Mouse (Mus musculus): ENCODE measurements around the gene Acta2. TPM values are rescaled to one million over a fixed set of nuclear protein-coding genes. Genes with fewer than 3 reads are reported as not detected.
"Not testable (repeated sequence)": the region's sequence is repeated elsewhere in the genome, so short reads cannot be mapped to it uniquely, and the experiment has no call there.

Gene Acta2
- polyA plus RNA-seq, 1 experiment from 2014 or later: 1,121 TPM

GRCm38 (mm10) chr19:34217761-34218160 is 37.6 kb downstream of the Acta2 start:
- Histone ChIP-seq H3K4me3 (no peak overlapping the region), H3K4me1 (replicated peaks) (no peaks in the 10 kb centered on the region; the same call in 1 of the 2 replicates), H3K27me3 (no peaks in the 10 kb centered on the region), H3K9me3 (replicated peaks) (no peaks in the 10 kb centered on the region), H3K4me2 (no peak overlapping the region), H3K9ac (no peak overlapping the region), H3K27ac (no peak overlapping the region), H3K36me3 (no peaks in the 10 kb centered on the region)
- ATAC-seq (replicated peaks; ENCODE audit: insufficient number of reproducible peaks, insufficient read depth, low FRiP score, low read depth): no peak
- 60% methylated on average over 3 of the region's 3 CpGs for WGBS

DNA sequence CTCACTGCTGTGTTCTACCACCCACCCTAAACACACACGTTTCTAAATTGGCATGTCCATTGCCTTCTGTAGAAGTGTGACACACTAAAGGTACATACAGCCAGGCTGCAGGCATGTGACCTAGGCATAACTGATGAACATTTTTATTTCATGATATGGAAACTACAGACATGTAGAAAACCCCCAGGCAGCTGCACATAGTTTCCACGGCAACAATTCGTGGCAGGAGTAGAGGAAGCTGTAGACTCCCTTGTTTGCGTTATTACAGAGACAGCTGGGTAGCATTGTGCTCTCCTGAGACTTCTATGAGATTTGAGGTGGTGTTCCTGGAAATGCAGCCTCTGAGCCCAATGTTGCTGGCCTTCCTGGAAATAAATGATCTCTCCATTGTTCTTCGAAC is 38.4 kb downstream of the Acta2 start:
- no peak overlapping the region for H3K4me3 ChIP-seq
- H3K27ac ChIP-seq: no peak overlapping the region
- ATAC-seq (replicated peaks; ENCODE audit: insufficient number of reproducible peaks, insufficient read depth, low FRiP score, low read depth): no peak
- no peaks in the 10 kb centered on the region; the same call in 1 of the 2 replicates for H3K4me1 ChIP-seq (replicated peaks)
- no peaks in the 10 kb centered on the region for H3K36me3 ChIP-seq
- no peaks in the 10 kb centered on the region for H3K9me3 ChIP-seq (replicated peaks)
- no peak overlapping the region for H3K9ac ChIP-seq
- no peaks in the 10 kb centered on the region for H3K27me3 ChIP-seq
- 66% methylated on average over 5 of the region's 5 CpGs for WGBS
- no peak overlapping the region for H3K4me2 ChIP-seq

DNA sequence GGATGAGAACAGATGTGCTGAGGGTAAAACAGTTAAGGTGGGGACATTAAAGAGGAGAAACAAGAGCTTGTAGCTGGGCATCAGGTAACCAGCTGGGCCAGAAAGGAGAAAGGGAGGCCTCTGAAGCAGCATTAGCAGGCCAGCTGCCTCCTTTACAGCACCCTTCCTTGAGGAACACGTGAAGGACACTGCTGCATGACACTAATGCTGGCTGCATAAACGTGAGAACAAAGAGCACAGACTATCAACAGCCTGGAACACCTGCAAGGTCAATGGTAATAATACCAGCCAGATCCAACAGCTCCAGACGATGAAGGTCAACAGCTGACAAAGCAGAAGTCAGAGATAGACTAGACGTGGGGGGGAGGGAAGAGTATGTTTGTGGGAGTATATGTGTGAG is 41.3 kb downstream of the Acta2 start:
- Histone ChIP-seq H3K4me1 (replicated peaks) (no peaks in the 10 kb centered on the region; the same call in 1 of the 2 replicates), H3K4me2 (no peak overlapping the region), H3K27ac (no peak overlapping the region), H3K4me3 (no peak overlapping the region), H3K9me3 (replicated peaks) (no peaks in the 10 kb centered on the region), H3K9ac (no peak overlapping the region), H3K27me3 (no peaks in the 10 kb centered on the region), H3K36me3 (no peaks in the 10 kb centered on the region)
- no peak for ATAC-seq (replicated peaks; ENCODE audit: insufficient number of reproducible peaks, insufficient read depth, low FRiP score, low read depth)
- 40% methylated on average over 4 of the region's 4 CpGs for WGBS

DNA sequence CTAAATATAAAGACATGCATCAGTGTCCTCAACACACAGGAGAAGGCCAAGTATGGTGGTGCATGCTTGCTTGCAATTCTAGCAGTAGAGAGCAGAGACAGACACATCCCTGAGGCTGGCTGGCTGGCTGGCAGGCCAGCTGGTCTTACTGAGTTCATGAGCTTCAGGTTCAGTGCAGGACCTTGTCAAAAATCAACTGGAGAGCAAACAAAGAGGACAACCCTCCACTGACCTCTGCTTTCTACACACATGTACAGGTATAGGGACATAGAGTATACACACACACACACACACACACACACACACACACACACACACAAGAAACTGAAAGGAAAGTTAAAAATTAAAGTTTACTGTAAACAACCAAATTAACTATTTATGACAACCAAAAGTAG is 42.1 kb downstream of the Acta2 start:
- Histone ChIP-seq H3K27ac (no peak overlapping the region), H3K4me1 (replicated peaks) (no peaks in the 10 kb centered on the region; the same call in 1 of the 2 replicates), H3K4me2 (no peak overlapping the region), H3K9ac (no peak overlapping the region), H3K36me3 (no peaks in the 10 kb centered on the region), H3K9me3 (replicated peaks) (no peaks in the 10 kb centered on the region), H3K4me3 (no peak overlapping the region), H3K27me3 (no peaks in the 10 kb centered on the region)
- ATAC-seq (replicated peaks; ENCODE audit: insufficient number of reproducible peaks, insufficient read depth, low FRiP score, low read depth): no peak

DNA sequence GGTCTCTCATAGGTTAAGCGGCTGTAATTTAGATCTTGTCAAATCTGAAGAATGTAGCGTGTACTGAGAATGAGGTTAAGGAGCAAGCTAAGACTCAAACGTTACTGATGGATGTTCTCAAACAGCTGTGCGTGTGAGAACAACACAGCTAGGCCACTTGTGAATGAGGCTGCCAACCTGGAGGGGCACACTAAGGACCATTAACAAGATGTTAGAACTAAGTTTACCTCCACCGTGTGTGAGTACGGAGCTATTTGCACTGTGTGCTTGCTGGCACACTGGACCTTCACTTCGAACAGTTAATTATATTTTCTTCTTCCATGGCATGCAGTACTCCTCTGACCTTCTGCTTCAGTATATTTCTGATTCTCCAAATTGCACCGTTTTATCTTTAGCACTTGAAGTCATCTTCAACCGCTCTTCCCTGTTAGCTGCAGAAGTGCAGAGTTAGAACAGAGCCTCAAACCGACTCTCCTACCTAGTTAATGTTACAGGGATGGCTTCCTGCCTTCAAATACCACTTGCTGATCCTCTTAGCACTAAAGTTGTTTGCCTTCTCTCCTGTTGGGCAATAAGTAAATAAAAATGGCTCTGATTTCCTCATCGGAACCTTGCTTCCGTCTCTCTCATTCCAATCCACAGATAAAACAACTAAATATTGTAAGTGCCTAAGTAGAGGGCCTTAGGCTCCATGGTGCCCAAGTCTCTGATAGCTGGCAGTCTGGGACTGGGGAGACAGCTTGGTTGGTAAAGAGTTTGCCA is 42.7 kb downstream of the Acta2 start:
- Histone ChIP-seq H3K4me1 (replicated peaks) (no peaks in the 10 kb centered on the region; the same call in 1 of the 2 replicates), H3K27ac (no peak overlapping the region), H3K9me3 (replicated peaks) (no peaks in the 10 kb centered on the region), H3K9ac (no peak overlapping the region), H3K36me3 (no peaks in the 10 kb centered on the region), H3K4me3 (no peak overlapping the region), H3K27me3 (no peaks in the 10 kb centered on the region), H3K4me2 (no peak overlapping the region)
- ATAC-seq (replicated peaks; ENCODE audit: insufficient number of reproducible peaks, insufficient read depth, low FRiP score, low read depth): no peak
- 75% methylated on average over 12 of the region's 12 CpGs for WGBS

- no peak for ATAC-seq (replicated peaks; ENCODE audit: insufficient number of reproducible peaks, insufficient read depth, low FRiP score, low read depth)
- no peak overlapping the region for H3K4me3 ChIP-seq
- H3K36me3 ChIP-seq: no peaks in the 10 kb centered on the region
- H3K4me2 ChIP-seq: no peak overlapping the region
- no peak overlapping the region for H3K9ac ChIP-seq
- H3K4me1 ChIP-seq (replicated peaks): no peaks in the 10 kb centered on the region; the same call in 1 of the 2 replicates
- H3K9me3 ChIP-seq (replicated peaks): no peaks in the 10 kb centered on the region
- no peak overlapping the region for H3K27ac ChIP-seq
- 62% methylated on average over 2 of the region's 2 CpGs for whole genome bisulfite sequencing
- no peaks in the 10 kb centered on the region for H3K27me3 ChIP-seq
These were observed 44.5 kb downstream of the Acta2 start for GRCm38 (mm10) chr19:34210841-34211240.

GRCm38 (mm10) chr19:34209930-34210581 is 45.3 kb downstream of the Acta2 start:
- no peaks in the 10 kb centered on the region for H3K36me3 ChIP-seq
- no peaks in the 10 kb centered on the region for H3K9me3 ChIP-seq (replicated peaks)
- H3K4me3 ChIP-seq: no peak overlapping the region
- H3K27me3 ChIP-seq: no peaks in the 10 kb centered on the region
- H3K9ac ChIP-seq: no peak overlapping the region
- no peak overlapping the region for H3K27ac ChIP-seq
- ATAC-seq (replicated peaks; ENCODE audit: insufficient number of reproducible peaks, insufficient read depth, low FRiP score, low read depth): no peak
- no peaks in the 10 kb centered on the region; the same call in 1 of the 2 replicates for H3K4me1 ChIP-seq (replicated peaks)
- no peak overlapping the region for H3K4me2 ChIP-seq
- 83% methylated on average over 8 of the region's 8 CpGs for WGBS

DNA sequence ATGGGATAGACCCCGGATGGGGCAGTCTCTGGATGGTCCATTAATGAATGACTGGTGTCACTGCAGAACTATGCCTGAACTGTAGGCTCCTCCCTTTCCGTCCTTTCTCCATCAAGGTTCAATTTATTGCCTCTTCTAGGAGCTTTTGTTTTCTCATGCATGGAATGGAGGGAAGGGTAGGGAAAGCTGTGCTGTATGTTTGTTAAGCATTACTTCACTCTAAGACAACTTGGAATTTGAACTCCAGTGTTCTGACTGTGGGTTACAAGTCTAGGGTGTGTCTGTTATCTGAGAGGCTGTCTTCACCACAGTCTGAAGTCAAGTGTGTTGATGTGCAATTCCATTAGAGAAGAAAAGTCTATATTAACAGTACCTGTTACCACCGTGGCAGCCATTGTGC is 46.4 kb downstream of the Acta2 start:
- no peak overlapping the region for H3K27ac ChIP-seq
- H3K4me3 ChIP-seq: no peak overlapping the region
- 68% methylated on average over 3 of the region's 3 CpGs for WGBS
- H3K4me1 ChIP-seq (replicated peaks): no peaks in the 10 kb centered on the region; the same call in 1 of the 2 replicates
- no peak overlapping the region for H3K4me2 ChIP-seq
- H3K9me3 ChIP-seq (replicated peaks): no peaks in the 10 kb centered on the region
- H3K36me3 ChIP-seq: no peaks in the 10 kb centered on the region
- no peaks in the 10 kb centered on the region for H3K27me3 ChIP-seq
- no peak for ATAC-seq (replicated peaks; ENCODE audit: insufficient number of reproducible peaks, insufficient read depth, low FRiP score, low read depth)
- no peak overlapping the region for H3K9ac ChIP-seq

- WGBS: 79% methylated on average over 8 of the region's 8 CpGs
- Histone ChIP-seq H3K4me1 (replicated peaks) (no peaks in the 10 kb centered on the region), H3K9ac (no peak overlapping the region), H3K4me3 (no peak overlapping the region), H3K27me3 (no peaks in the 10 kb centered on the region), H3K9me3 (replicated peaks) (no peaks in the 10 kb centered on the region), H3K4me2 (no peak overlapping the region), H3K27ac (no peak overlapping the region), H3K36me3 (no peaks in the 10 kb centered on the region)
- ATAC-seq (replicated peaks; ENCODE audit: insufficient number of reproducible peaks, insufficient read depth, low FRiP score, low read depth): no peak
These were observed 48.5 kb downstream of the Acta2 start for GRCm38 (mm10) chr19:34206760-34207440.

GRCm38 (mm10) chr19:34206128-34206527 is 49.3 kb downstream of the Acta2 start:
- not testable (repeated sequence) for H3K36me3 ChIP-seq; H3K4me1 ChIP-seq (replicated peaks); ATAC-seq (replicated peaks; ENCODE audit: insufficient number of reproducible peaks, insufficient read depth, low FRiP score, low read depth); H3K4me3 ChIP-seq; H3K9ac ChIP-seq; H3K9me3 ChIP-seq (replicated peaks); H3K27ac ChIP-seq; H3K4me2 ChIP-seq; H3K27me3 ChIP-seq
- 80% methylated on average over 4 of the region's 4 CpGs for WGBS

- no peak overlapping the region for H3K27ac ChIP-seq
- 70% methylated on average over 2 of the region's 2 CpGs for WGBS
- H3K4me3 ChIP-seq: no peak overlapping the region
- no peak for ATAC-seq (replicated peaks; ENCODE audit: insufficient number of reproducible peaks, insufficient read depth, low FRiP score, low read depth)
- H3K27me3 ChIP-seq: no peaks in the 10 kb centered on the region
- H3K4me1 ChIP-seq (replicated peaks): no peaks in the 10 kb centered on the region
- H3K36me3 ChIP-seq: no peaks in the 10 kb centered on the region
- no peak overlapping the region for H3K9ac ChIP-seq
- H3K9me3 ChIP-seq (replicated peaks): no peaks in the 10 kb centered on the region
- no peak overlapping the region for H3K4me2 ChIP-seq
These were observed 52.7 kb downstream of the Acta2 start for GRCm38 (mm10) chr19:34202668-34203067.
